Mouse (Mus musculus) cortical plate, adult 2 months (tissue): ENCODE data around the gene Vmn2r117. TPM values are rescaled to one million over a fixed set of nuclear protein-coding genes. Genes with fewer than 3 reads are reported as not detected.
"Not testable (repeated sequence)": the region's sequence is repeated elsewhere in the genome, so short reads cannot be mapped to it uniquely, and the experiment has no call there.

Source experiments
- H3K27ac ChIP-seq: fragments of 200-500 bp; 2 replicates; pipeline ENCODE4 v1.5.1; 2012; ENCODE audit warnings: low read length, control low read depth, inconsistent platforms; ENCODE audit not compliant: insufficient read depth
- H3K4me1 ChIP-seq: fragments of 200-500 bp; 2 replicates; pipeline ENCODE4 v1.6.1; 2011; ENCODE audit warnings: low read length; ENCODE audit not compliant: control insufficient read depth, insufficient read depth
- H3K4me3 ChIP-seq: fragments of 200-500 bp; 2 replicates; pipeline ENCODE4 v1.5.1; 2011; ENCODE audit warnings: mild to moderate bottlenecking, low read length, control low read depth; ENCODE audit not compliant: insufficient read depth
- CTCF ChIP-seq: fragments of 200-500 bp; IDR thresholded peaks from 2 replicates; pipeline ENCODE4 v1.5.1; 2011; ENCODE audit warnings: mild to moderate bottlenecking, control low read depth, low read length; ENCODE audit not compliant: insufficient read depth; ENCODE audit errors: extremely low read depth
- POLR2A ChIP-seq: fragments of 200-500 bp; IDR thresholded peaks from 2 replicates; pipeline ENCODE4 v1.6.1; 2011; ENCODE audit warnings: mild to moderate bottlenecking, low read length, control low read depth; ENCODE audit not compliant: insufficient read depth; ENCODE audit errors: extremely low read depth
- polyA plus RNA-seq: library from polyadenylated mRNA; depleted of rRNA; stranded (reverse); fragments of >200 nt; gene quantifications from 2 replicates; pipeline ENCODE4 v1.2.3, GENCODE M21; 2012; rRNA removed

Vmn2r117 gene
- not detected in 2 replicates for polyA plus RNA-seq

DNA sequence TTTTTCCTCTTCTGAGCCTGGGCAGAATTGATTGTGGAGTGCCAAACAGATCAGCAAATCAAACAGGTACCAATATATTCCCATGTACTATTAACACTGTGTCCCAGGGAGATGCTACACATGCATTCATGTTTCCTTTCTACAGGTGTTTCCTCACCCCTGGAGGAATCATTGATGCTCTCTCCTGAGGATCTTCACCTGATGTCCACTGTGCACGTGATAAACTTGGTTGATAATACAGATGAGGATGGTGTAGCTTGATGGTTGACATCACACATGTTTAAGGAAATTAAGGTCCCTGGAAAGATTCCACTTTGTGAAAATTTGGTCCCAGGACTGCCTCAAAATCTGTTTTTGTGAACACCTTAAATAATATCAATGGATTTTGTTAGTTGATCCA, at the start of gene Vmn2r117:
Gene Vmn2r117, minus strand, starts transcription at position 101 of the 400 bp plus-strand sequence.
- not testable (repeated sequence) for H3K4me1 ChIP-seq, H3K27ac ChIP-seq, H3K4me3 ChIP-seq

DNA sequence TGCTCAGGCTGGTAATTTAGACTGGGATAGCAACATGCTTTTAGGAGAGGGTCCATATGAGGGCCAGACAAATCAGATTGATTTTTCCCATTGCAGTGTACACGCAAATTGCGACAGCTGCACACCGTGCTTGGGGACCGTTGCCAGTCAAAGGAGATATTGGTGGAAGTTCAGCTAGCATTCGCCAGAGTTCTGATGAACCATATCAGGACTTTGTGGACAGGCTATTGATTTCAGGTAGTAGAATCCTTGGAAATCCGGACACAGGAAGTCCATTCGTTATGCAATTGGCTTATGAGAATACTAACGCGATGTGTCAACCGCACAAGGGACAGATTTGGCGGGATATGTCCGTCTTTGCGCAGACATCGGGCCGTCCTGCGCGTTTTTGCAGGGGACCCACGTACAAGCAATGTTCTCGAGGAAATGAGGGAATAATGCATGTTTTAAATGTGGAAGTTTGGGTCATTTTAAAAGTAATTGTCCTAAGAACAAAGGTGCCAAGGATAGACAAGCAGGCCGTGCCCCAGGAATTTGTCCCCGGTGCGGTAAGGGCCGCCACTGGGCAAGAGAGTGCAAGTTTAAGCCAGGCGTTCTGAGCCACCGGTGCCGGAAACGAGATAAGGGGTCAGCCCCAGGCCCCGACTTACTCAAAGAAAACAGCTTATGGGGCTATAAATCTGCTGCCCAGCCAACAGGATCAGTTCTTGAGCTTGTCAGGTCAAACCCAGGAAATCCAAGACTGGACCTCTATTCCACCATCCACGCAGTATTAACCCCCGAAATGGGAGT, 43.6 kb upstream of the Vmn2r117 start:
- not testable (repeated sequence) for H3K4me3 ChIP-seq, H3K4me1 ChIP-seq, H3K27ac ChIP-seq

DNA sequence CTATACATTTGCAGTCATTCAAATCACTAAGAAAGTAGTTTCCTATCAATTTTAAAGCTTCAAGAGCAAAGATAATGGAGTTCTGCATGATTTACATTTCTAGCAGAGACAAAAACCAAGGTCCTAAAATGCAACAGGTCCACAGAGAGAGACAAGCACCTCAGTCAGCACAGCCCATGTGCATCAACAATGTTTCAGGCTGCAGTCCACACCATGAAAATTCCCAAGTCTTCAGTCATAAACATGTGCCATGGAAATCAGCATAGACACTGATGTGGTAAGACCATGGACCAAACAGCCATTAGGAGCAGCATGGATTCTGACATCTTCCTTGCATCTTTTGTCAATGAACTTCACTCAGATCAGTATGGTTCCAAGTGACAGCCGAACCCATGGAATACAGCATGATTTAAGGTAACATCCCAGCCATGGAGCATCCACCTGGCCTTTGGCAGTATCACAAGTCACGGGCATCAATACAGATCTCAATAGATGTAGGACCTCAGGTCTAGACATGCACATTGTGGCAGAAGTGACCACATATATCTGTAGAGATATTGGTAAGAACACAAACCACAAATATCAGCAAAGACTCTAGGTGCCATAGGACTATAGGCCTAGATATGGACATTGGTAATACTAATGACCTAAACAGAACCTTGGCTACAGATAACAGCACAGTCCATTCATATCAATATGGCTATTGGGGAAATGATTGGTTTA, 39.4 kb upstream of the Vmn2r117 start:
- no peak overlapping the region for H3K4me3 ChIP-seq
- H3K4me1 ChIP-seq: no peaks in the 10 kb centered on the region
- no peak overlapping the region for H3K27ac ChIP-seq
- TF ChIP-seq POLR2A: no peak
- TF ChIP-seq CTCF: no peak

- Histone ChIP-seq H3K4me3 (no peak overlapping the region), H3K27ac (no peak overlapping the region), H3K4me1 (no peaks in the 10 kb centered on the region)
- TF ChIP-seq CTCF (no peak), POLR2A (no peak)
These were observed 46.3 kb downstream of the Vmn2r117 start for GRCm38 (mm10) chr17:23433150-23433679.

Other genes with a start within 250 kb of the Vmn2r117 start
- not detected in 2 replicates for gene Vmn2r114, start 167.2 kb downstream of the Vmn2r117 start, polyA plus RNA-seq
- under 0.01 TPM in 1 of 2 replicates, not detected in the other for gene Vmn2r115, start 136.0 kb downstream of the Vmn2r117 start, polyA plus RNA-seq
- not detected in 2 replicates for gene Vmn2r116, start 95.1 kb downstream of the Vmn2r117 start, polyA plus RNA-seq
- 7.9 and 8.7 TPM in 2 replicates for gene Zfp213, start 84.5 kb upstream of the Vmn2r117 start, polyA plus RNA-seq
- gene Zfp13, start 119.8 kb upstream of the Vmn2r117 start, polyA plus RNA-seq: 27.2 and 28.5 TPM in 2 replicates
- 0.13 TPM in 1 of 2 replicates, not detected in the other for gene Zscan10, start 121.2 kb upstream of the Vmn2r117 start, polyA plus RNA-seq
- 0.23 and 0.28 TPM in 2 replicates for gene Mmp25, start 165.6 kb upstream of the Vmn2r117 start, polyA plus RNA-seq
- 0.10 TPM in 1 of 2 replicates, not detected in the other for gene Bicdl2, start 180.8 kb upstream of the Vmn2r117 start, polyA plus RNA-seq
- 137 and 139 TPM in 2 replicates for gene Hcfc1r1, start 193.9 kb upstream of the Vmn2r117 start, polyA plus RNA-seq
- 8.5 and 8.8 TPM in 2 replicates for gene Thoc6, start 194.2 kb upstream of the Vmn2r117 start, polyA plus RNA-seq
- 2.7 and 4.2 TPM in 2 replicates for gene Tnfrsf12a, start 197.8 kb upstream of the Vmn2r117 start, polyA plus RNA-seq
- 0.09 TPM in 1 of 2 replicates, not detected in the other for gene Cldn6, start 199.6 kb upstream of the Vmn2r117 start, polyA plus RNA-seq
- 0.13 and 0.21 TPM in 2 replicates for gene Cldn9, start 204.3 kb upstream of the Vmn2r117 start, polyA plus RNA-seq
- gene 1520401A03Rik, start 243.1 kb upstream of the Vmn2r117 start, polyA plus RNA-seq: 0.21 TPM in 2 replicates
- 10.3 and 10.6 TPM in 2 replicates for gene Pkmyt1, start 246.6 kb upstream of the Vmn2r117 start, polyA plus RNA-seq